Comparison of ENCODE assay signal across 11 mouse cellular contexts in the genomic region with DNA sequence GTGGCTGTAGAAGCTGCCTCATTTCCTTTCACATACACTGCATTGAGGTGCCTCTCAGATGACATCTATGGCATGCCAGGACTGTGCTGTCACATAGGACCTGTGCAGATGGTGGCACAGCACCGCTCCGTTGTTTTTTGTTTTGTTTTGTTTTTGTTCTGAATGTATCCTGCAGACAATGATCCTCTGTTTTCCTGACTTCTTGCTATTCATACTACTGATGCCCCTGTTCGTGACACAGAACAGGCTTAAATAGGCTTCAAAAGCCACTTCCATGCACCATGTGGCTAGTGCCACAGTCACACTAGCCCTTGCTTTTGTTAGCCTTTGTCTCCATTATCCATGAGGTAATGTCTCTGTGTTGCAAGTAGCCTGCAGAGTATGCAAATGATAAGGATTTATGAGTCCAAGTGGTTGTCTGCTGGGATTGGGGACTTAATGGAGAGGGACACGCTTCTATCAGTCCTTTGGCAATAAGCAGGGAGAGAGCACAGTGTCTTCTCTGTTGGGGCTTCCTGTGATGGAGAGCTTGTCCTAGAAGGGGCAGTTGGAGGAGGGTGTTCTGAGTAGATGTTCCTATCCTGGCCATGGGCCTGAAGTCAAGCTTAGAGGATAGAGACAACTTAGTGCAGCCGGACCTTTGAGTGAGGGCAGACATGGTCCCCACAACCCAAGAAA.
DNase-seq lines count a peak whose midpoint lies in the region; ATAC-seq lines count a peak whose summit lies in the region.
"Had no signal": no experiment of that assay in that cellular context is flagged by ENCODE, and none has a peak within 500 bp of the region (broad histone marks: within the 10 kb centered on the region; RNA-seq: fewer than 3 reads in every experiment).

No protein-coding gene starts in this region.

- H3K4me2 ChIP-seq in midbrain, embryonic 12.5 days (replicated peaks): no peak overlapping the region
- no peak overlapping the region for H3K4me2 ChIP-seq in liver, embryonic 11.5 days
- no peak overlapping the region for H3K4me2 ChIP-seq in kidney, embryonic 15.5 days

- WGBS in embryonic facial prominence, embryonic 10.5 days: 73% methylated on average over 5 of the region's 5 CpGs
- 35% methylated on average over 5 of the region's 5 CpGs for WGBS in midbrain, embryonic 12.5 days
- WGBS in liver, embryonic 11.5 days: 88% methylated on average over 5 of the region's 5 CpGs
- 88% methylated on average over 5 of the region's 5 CpGs for WGBS in kidney, embryonic 15.5 days

- no peak overlapping the region for H3K4me3 ChIP-seq in embryonic facial prominence, embryonic 10.5 days
- no peak overlapping the region for H3K4me3 ChIP-seq in midbrain, embryonic 12.5 days
- no peak overlapping the region for H3K4me3 ChIP-seq in liver, embryonic 11.5 days (ENCODE audit: low read depth, low read length)
- H3K4me3 ChIP-seq in kidney, embryonic 15.5 days (replicated peaks): no peak overlapping the region

- H3K9me3 ChIP-seq in embryonic facial prominence, embryonic 10.5 days: no peaks in the 10 kb centered on the region
- no peaks in the 10 kb centered on the region for H3K9me3 ChIP-seq in midbrain, embryonic 12.5 days
- H3K9me3 ChIP-seq in liver, embryonic 11.5 days (ENCODE audit: control insufficient read depth, low read length): no peaks in the 10 kb centered on the region
- H3K9me3 ChIP-seq in kidney, embryonic 15.5 days (replicated peaks): no peaks in the 10 kb centered on the region

- peak; percentile 78 for ATAC-seq in midbrain, embryonic 12.5 days (ENCODE audit: low FRiP score, low read depth)
- ATAC-seq in liver, embryonic 11.5 days (replicated peaks; ENCODE audit: low FRiP score): no peak
- ATAC-seq in kidney, embryonic 15.5 days (replicated peaks; ENCODE audit: low FRiP score): no peak
- ATAC-seq: Patski had no signal

- no peak overlapping the region for H3K9ac ChIP-seq in midbrain, embryonic 12.5 days (replicated peaks)
- no peak overlapping the region for H3K9ac ChIP-seq in liver, embryonic 11.5 days (ENCODE audit: low read depth, low read length)
- no peak overlapping the region for H3K9ac ChIP-seq in kidney, embryonic 15.5 days

- DNase-seq in adipocyte (ENCODE audit: low spot score): peak; percentile 10
- peak; percentile 64 for DNase-seq in cerebellum, adult 11-12 months
- DNase-seq in embryonic facial prominence, embryonic 10.5 days (ENCODE audit: low spot score): no peak
- no peak for DNase-seq in liver, embryonic 11.5 days (ENCODE audit: low spot score)
- DNase-seq in right cerebral cortex, postnatal 4 days: no peak
- DNase-seq: adrenal gland, postnatal 14 days; kidney, adult 18-20 months; left cerebral cortex, postnatal 4 days had no signal

- peaks cover 13% of the 10 kb centered on the region; the same call in 1 of the 2 replicates for H3K4me1 ChIP-seq in embryonic facial prominence, embryonic 10.5 days
- H3K4me1 ChIP-seq in midbrain, embryonic 12.5 days: peaks cover 24% of the 10 kb centered on the region
- H3K4me1 ChIP-seq in liver, embryonic 11.5 days (replicated peaks; ENCODE audit: control insufficient read depth, insufficient read depth, low read length): peaks cover 11% of the 10 kb centered on the region
- no peaks in the 10 kb centered on the region for H3K4me1 ChIP-seq in kidney, embryonic 15.5 days

- H3K27me3 ChIP-seq in embryonic facial prominence, embryonic 10.5 days (replicated peaks; ENCODE audit: low read depth, poor library complexity, severe bottlenecking): no peaks in the 10 kb centered on the region
- no peaks in the 10 kb centered on the region for H3K27me3 ChIP-seq in midbrain, embryonic 12.5 days
- no peaks in the 10 kb centered on the region for H3K27me3 ChIP-seq in liver, embryonic 11.5 days (replicated peaks; ENCODE audit: control insufficient read depth, insufficient read depth, low read length)
- H3K27me3 ChIP-seq in kidney, embryonic 15.5 days: no peaks in the 10 kb centered on the region
- H3K27me3 ChIP-seq: Patski had no signal

- H3K36me3 ChIP-seq in embryonic facial prominence, embryonic 10.5 days (replicated peaks): peaks cover 21% of the 10 kb centered on the region
- no peaks in the 10 kb centered on the region for H3K36me3 ChIP-seq in midbrain, embryonic 12.5 days
- no peaks in the 10 kb centered on the region; the same call in 1 of the 2 replicates for H3K36me3 ChIP-seq in liver, embryonic 11.5 days (ENCODE audit: control insufficient read depth, insufficient read depth, low read length)
- peaks cover 6% of the 10 kb centered on the region; the same call in 1 of the 2 replicates for H3K36me3 ChIP-seq in kidney, embryonic 15.5 days

- H3K27ac ChIP-seq in embryonic facial prominence, embryonic 10.5 days (replicated peaks): 0 out of 2 replicates have a peak overlapping the region, but pooled peaks have one; percentile 15
- H3K27ac ChIP-seq in midbrain, embryonic 12.5 days (replicated peaks): peak overlapping the region; percentile 69
- no peak overlapping the region for H3K27ac ChIP-seq in liver, embryonic 11.5 days (ENCODE audit: low read depth, low read length)
- H3K27ac ChIP-seq in kidney, embryonic 15.5 days: no peak overlapping the region

Comparison
In these comparisons a context has a peak if more than half of its experiments do, and no peak if none do; other contexts are left out.
1. DNase-seq: peak in adipocyte (single experiment) and cerebellum, adult 11-12 months (single experiment); none in embryonic facial prominence, embryonic 10.5 days (single experiment), liver, embryonic 11.5 days (single experiment) and right cerebral cortex, postnatal 4 days (single experiment).
2. H3K27ac ChIP-seq: peak in embryonic facial prominence, embryonic 10.5 days (single experiment) and midbrain, embryonic 12.5 days (single experiment); none in liver, embryonic 11.5 days (single experiment) and kidney, embryonic 15.5 days (single experiment).